Mouse (Mus musculus) midbrain, embryonic 10.5 days (tissue): ENCODE measurements around the gene Sulf2. TPM values are rescaled to one million over a fixed set of nuclear protein-coding genes. Genes with fewer than 3 reads are reported as not detected.

Source experiments
- DNase-seq: peaks from one replicate; pipeline ENCODE4 v3.0.0-alpha.2; 2017; ENCODE audit warnings: low spot score
- H3K27ac ChIP-seq: fragments of 300-500 bp; sonication (generic); replicated peaks from 2 replicates; pipeline ENCODE4 v1.5.1; 2016; ENCODE audit warnings: mild to moderate bottlenecking
- H3K27me3 ChIP-seq: fragments of 300-500 bp; sonication (generic); 2 replicates; pipeline ENCODE4 v1.6.1; 2016; ENCODE audit warnings: low read depth, mild to moderate bottlenecking; ENCODE audit not compliant: poor library complexity, severe bottlenecking
- H3K36me3 ChIP-seq: fragments of 300-500 bp; sonication (generic); 2 replicates; pipeline ENCODE4 v1.6.1; 2016; ENCODE audit warnings: mild to moderate bottlenecking, moderate library complexity
- H3K4me1 ChIP-seq: fragments of 300-500 bp; sonication (generic); 2 replicates; pipeline ENCODE4 v1.6.1; 2016
- H3K4me3 ChIP-seq: fragments of 300-500 bp; sonication (generic); 2 replicates; pipeline ENCODE4 v1.5.1; 2016; ENCODE audit warnings: mild to moderate bottlenecking, moderate library complexity
- H3K9me3 ChIP-seq: fragments of 300-500 bp; sonication (generic); replicated peaks from 2 replicates; pipeline ENCODE4 v1.6.1; 2016; ENCODE audit warnings: mild to moderate bottlenecking
- WGBS: fragments of 180-500 bp; shearing (Covaris S2); methylation state at CpG from one replicate; pipeline ENCODE4 v1.1.7; 2016; 5-methylcytosine and 5-hydroxymethylcytosine counted together
- polyA plus RNA-seq: library from polyadenylated mRNA; unstranded; fragments of >200 nt; fragmentation: Nextera tagmentation; extraction: Ambion mirVana; gene quantifications from 2 replicates; pipeline ENCODE4 v1.2.1, GENCODE M21; 2016

Gene Sulf2
- polyA plus RNA-seq, 1 experiment from 2014 or later = 62.5 TPM

- Histone ChIP-seq H3K4me3 (no peak overlapping the region), H3K9me3 (no peaks in the 10 kb centered on the region), H3K36me3 (peaks cover 79% of the 10 kb centered on the region), H3K27me3 (no peaks in the 10 kb centered on the region), H3K27ac (no peak overlapping the region), H3K4me1 (peaks cover 12% of the 10 kb centered on the region)
- WGBS = 87% methylated on average over 10 of the region's 10 CpGs
- DNase-seq = no peak
These were observed 82.4 kb downstream of the Sulf2 start for GRCm38 (mm10) chr2:166073082-166073481.

GRCm38 (mm10) chr2:166071889-166072288 lies 83.6 kb downstream of the Sulf2 start:
- WGBS = 90% methylated on average over 9 of the region's 9 CpGs
- Histone ChIP-seq H3K9me3 (no peaks in the 10 kb centered on the region), H3K27me3 (no peaks in the 10 kb centered on the region), H3K27ac (no peak overlapping the region), H3K4me3 (no peak overlapping the region), H3K4me1 (peaks cover 12% of the 10 kb centered on the region), H3K36me3 (peaks cover 78% of the 10 kb centered on the region)
- no peak for DNase-seq

GRCm38 (mm10) chr2:166071481-166071880 lies 84.0 kb downstream of the Sulf2 start:
- no peak overlapping the region for H3K27ac ChIP-seq
- DNase-seq = no peak
- peaks cover 12% of the 10 kb centered on the region for H3K4me1 ChIP-seq
- WGBS = 95% methylated on average over 5 of the region's 5 CpGs
- H3K4me3 ChIP-seq = no peak overlapping the region
- H3K9me3 ChIP-seq = no peaks in the 10 kb centered on the region
- no peaks in the 10 kb centered on the region for H3K27me3 ChIP-seq
- peaks cover 82% of the 10 kb centered on the region for H3K36me3 ChIP-seq

- H3K27ac ChIP-seq = no peak overlapping the region
- no peak for DNase-seq
- H3K9me3 ChIP-seq = no peaks in the 10 kb centered on the region
- H3K36me3 ChIP-seq = peaks cover 90% of the 10 kb centered on the region
- H3K4me1 ChIP-seq = peaks cover 8% of the 10 kb centered on the region
- H3K4me3 ChIP-seq = no peak overlapping the region
- 96% methylated on average over 7 of the region's 7 CpGs for WGBS
- no peaks in the 10 kb centered on the region for H3K27me3 ChIP-seq
These were observed 85.7 kb downstream of the Sulf2 start for GRCm38 (mm10) chr2:166069738-166070137.

- H3K27ac ChIP-seq = no peak overlapping the region
- peaks cover 94% of the 10 kb centered on the region for H3K36me3 ChIP-seq
- WGBS = 92% methylated on average over 5 of the region's 5 CpGs
- no peaks in the 10 kb centered on the region for H3K9me3 ChIP-seq
- H3K4me3 ChIP-seq = no peak overlapping the region
- peaks cover 3% of the 10 kb centered on the region for H3K4me1 ChIP-seq
- no peak for DNase-seq
- no peaks in the 10 kb centered on the region for H3K27me3 ChIP-seq
These were observed 86.3 kb downstream of the Sulf2 start for GRCm38 (mm10) chr2:166069164-166069563.

- 96% methylated on average over 9 of the region's 9 CpGs for WGBS
- Histone ChIP-seq H3K27me3 (no peaks in the 10 kb centered on the region), H3K36me3 (peaks cover 95% of the 10 kb centered on the region), H3K27ac (no peak overlapping the region), H3K4me1 (no peaks in the 10 kb centered on the region), H3K9me3 (no peaks in the 10 kb centered on the region), H3K4me3 (no peak overlapping the region)
- no peak for DNase-seq
These were observed 87.2 kb downstream of the Sulf2 start for GRCm38 (mm10) chr2:166068261-166068660.

GRCm38 (mm10) chr2:166066434-166066833 lies 89.0 kb downstream of the Sulf2 start:
- H3K36me3 ChIP-seq = peaks cover 96% of the 10 kb centered on the region
- H3K27me3 ChIP-seq = no peaks in the 10 kb centered on the region
- 75% methylated on average over 4 of the region's 4 CpGs for WGBS
- no peak for DNase-seq
- H3K9me3 ChIP-seq = no peaks in the 10 kb centered on the region
- no peak overlapping the region for H3K4me3 ChIP-seq
- H3K4me1 ChIP-seq = no peaks in the 10 kb centered on the region
- H3K27ac ChIP-seq = no peak overlapping the region

GRCm38 (mm10) chr2:166062431-166062830 lies 93.0 kb downstream of the Sulf2 start:
- no peak for DNase-seq
- H3K4me3 ChIP-seq = no peak overlapping the region
- no peaks in the 10 kb centered on the region for H3K27me3 ChIP-seq
- no peaks in the 10 kb centered on the region for H3K4me1 ChIP-seq
- H3K36me3 ChIP-seq = peaks cover 96% of the 10 kb centered on the region
- no peaks in the 10 kb centered on the region for H3K9me3 ChIP-seq
- 93% methylated on average over 8 of the region's 8 CpGs for WGBS
- no peak overlapping the region for H3K27ac ChIP-seq

GRCm38 (mm10) chr2:166062008-166062407 lies 93.5 kb downstream of the Sulf2 start:
- H3K4me1 ChIP-seq = no peaks in the 10 kb centered on the region
- no peaks in the 10 kb centered on the region for H3K9me3 ChIP-seq
- H3K27me3 ChIP-seq = no peaks in the 10 kb centered on the region
- H3K27ac ChIP-seq = no peak overlapping the region
- no peak for DNase-seq
- no peak overlapping the region for H3K4me3 ChIP-seq
- 83% methylated on average over 1 of the region's 1 CpGs for WGBS
- H3K36me3 ChIP-seq = peaks cover 95% of the 10 kb centered on the region

- Histone ChIP-seq H3K36me3 (peaks cover 97% of the 10 kb centered on the region), H3K4me3 (no peak overlapping the region), H3K27me3 (no peaks in the 10 kb centered on the region), H3K4me1 (no peaks in the 10 kb centered on the region), H3K9me3 (no peaks in the 10 kb centered on the region), H3K27ac (no peak overlapping the region)
- DNase-seq = no peak
- 80% methylated on average over 7 of the region's 7 CpGs for whole genome bisulfite sequencing
These were observed 95.6 kb downstream of the Sulf2 start for GRCm38 (mm10) chr2:166059684-166060423.

- Histone ChIP-seq H3K9me3 (no peaks in the 10 kb centered on the region), H3K27ac (no peak overlapping the region), H3K27me3 (no peaks in the 10 kb centered on the region), H3K4me3 (no peak overlapping the region), H3K36me3 (peaks cover 97% of the 10 kb centered on the region), H3K4me1 (no peaks in the 10 kb centered on the region)
- no peak for DNase-seq
- 93% methylated on average over 14 of the region's 14 CpGs for WGBS
These were observed 101.4 kb downstream of the Sulf2 start for GRCm38 (mm10) chr2:166054002-166054539.

- DNase-seq = no peak
- Histone ChIP-seq H3K36me3 (peaks cover 99% of the 10 kb centered on the region), H3K9me3 (no peaks in the 10 kb centered on the region), H3K27ac (no peak overlapping the region), H3K27me3 (no peaks in the 10 kb centered on the region), H3K4me1 (no peaks in the 10 kb centered on the region), H3K4me3 (no peak overlapping the region)
- 92% methylated on average over 7 of the region's 7 CpGs for WGBS
These were observed 103.5 kb downstream of the Sulf2 start for GRCm38 (mm10) chr2:166051966-166052365.

- no peaks in the 10 kb centered on the region for H3K9me3 ChIP-seq
- no peak overlapping the region for H3K4me3 ChIP-seq
- H3K36me3 ChIP-seq = peaks cover 93% of the 10 kb centered on the region
- DNase-seq = no peak
- 93% methylated on average over 17 of the region's 17 CpGs for WGBS
- H3K27me3 ChIP-seq = no peaks in the 10 kb centered on the region
- H3K27ac ChIP-seq = no peak overlapping the region
- no peaks in the 10 kb centered on the region for H3K4me1 ChIP-seq
These were observed 104.0 kb downstream of the Sulf2 start for GRCm38 (mm10) chr2:166051421-166051820.
